Mouse (Mus musculus): ENCODE results near the gene Hormad1.
"Not testable (repeated sequence)": the region's sequence is repeated elsewhere in the genome, so short reads cannot be mapped to it uniquely, and the experiment has no call there.

Gene Hormad1

DNA sequence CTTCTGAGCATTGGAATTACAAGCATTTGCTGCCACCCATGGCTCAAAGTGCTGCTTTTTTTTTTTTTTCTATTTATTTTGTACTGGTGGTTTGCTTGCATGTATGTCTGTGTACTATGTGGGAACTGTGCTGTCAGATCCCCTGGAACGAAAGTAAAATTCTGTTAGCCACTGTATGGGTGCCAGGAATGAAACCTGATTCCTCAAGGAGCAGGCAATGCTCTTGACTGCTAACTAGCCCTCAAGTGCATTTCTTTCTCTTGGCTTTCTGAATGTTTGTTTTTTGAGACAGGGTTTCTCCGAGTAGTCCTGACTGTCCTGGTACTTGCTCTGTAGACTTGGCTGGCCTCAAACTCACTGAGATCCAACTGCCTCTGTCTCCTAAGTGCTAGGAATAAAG lies 2.3 kb downstream of the Hormad1 start:
- DNase-seq (ENCODE audit: low read depth) = no peak

DNA sequence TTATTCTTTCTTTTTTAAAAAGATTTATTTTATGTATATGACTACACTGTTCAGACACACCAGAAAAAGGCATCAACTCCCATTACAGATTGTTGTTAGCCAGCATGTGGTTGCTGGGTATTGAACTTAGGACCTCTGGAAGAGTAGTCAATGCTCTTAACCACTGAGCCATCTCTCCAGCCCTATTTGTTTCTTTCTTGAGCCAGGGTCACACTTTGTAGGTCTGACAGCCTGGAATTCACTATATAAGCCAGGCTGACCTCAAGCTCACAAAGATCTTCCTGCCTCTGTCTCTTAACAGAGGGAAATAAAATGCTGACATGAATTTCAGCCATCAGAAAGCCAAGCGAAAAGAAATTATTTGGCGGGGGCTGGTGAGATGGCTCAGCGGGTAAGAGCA lies 10.1 kb downstream of the Hormad1 start:
- no peak for DNase-seq (ENCODE audit: low read depth)

DNA sequence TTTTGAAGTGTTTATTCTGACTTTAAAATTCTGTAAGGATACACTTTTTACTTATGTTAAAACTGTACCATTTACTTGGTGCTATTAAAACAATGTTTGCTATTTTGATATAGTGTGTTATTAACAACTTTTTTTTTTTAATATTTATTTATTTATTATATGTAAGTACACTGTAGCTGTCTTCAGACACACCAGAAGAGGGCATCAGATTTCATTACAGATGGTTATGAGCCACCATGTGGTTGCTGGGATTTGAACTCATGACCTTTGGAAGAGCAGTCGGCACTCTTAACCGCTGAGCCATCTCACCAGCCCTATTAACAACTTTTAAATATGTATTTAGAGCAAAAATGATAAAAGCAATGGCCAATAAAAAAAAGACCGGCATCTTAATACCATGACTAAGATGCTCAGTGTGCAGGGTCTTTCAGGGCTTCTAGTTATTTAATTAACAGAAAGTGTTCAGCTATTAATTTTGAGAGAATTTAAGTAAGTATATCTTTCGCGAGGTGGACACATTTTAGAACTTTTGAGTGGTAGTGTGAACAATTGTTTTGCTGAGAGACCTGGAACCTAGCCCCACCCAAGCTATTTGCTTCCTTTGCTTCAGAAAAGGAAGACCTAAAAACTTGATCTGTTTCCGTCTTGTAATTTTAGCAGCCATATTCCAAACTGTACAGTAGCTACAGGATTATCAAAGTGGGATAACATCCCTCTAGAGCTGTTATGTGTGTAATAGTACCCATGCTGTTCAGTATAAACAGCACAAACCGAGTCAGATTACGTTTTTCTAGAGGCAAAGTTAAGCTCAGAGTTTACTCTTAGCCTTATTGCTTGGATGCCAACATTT lies 28.5 kb downstream of the Hormad1 start:
- no peak for DNase-seq (ENCODE audit: low read depth)

DNA sequence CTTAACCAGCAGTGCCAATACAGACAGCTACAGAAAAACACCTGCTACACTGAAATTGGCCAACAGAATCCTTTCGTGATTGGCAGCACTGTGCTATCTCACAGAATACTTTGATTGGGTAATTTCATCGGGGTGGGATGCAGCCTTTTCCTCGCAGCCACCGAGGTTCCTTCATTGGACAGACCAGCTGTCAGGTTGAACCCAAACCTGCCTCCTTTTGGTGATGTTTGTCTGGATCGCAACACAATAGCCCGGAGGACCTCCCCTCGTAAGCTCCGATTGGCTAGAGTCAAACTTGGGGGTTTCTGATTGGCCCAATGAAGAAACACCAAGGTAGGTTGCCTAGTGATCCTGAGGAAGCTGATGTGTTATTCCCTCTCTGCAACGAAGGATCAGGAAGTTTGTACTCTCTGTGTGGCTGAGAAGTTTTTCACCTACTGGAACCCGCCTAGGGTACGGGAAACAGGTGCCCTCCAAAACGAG lies 29.2 kb downstream of the Hormad1 start, which contains the start of gene Golph3l:
Gene Golph3l, plus strand, starts transcription at position 331 of the 483 bp plus-strand sequence.
- DNase-seq (ENCODE audit: low read depth) = peak; percentile 93

DNA sequence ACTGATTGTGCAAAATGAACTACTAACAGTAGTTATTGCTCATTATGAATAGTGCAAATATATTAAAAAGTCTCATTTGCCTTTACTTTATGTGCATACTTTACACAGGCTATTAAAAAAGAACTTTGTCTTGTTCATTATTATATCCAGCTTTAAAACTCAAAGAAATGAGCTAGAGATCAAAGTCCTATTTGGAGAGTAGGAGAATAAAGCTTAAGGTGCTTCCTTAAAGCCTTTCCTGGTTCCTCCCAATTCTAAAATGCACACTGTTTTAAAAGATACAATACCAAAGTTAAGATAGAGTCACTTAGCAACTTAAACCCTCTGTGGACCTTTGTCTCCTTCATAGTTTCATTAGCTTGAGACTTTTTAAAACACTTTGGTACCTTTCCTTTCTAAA lies 39.3 kb downstream of the Hormad1 start:
- no peak for DNase-seq (ENCODE audit: low read depth)

DNA sequence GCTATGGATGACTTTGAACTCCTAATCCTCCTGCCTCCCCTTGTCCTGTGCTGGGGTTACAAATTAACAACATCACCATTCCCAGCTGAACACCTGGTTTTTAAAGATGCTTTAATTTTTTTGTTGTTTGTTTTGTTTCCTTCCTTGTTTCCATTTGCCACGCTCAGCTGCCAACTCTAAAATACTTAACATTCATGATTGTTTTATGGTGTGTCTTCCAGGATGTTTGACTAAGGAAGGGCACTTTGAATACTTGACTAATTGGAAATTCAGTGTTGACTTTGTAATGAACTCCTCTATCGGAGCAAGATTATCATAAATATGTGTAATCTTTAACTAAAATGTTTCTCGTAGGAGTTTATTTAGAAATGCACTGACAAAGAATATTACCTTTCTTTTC lies 41.8 kb downstream of the Hormad1 start:
- no peak for DNase-seq (ENCODE audit: low read depth)

DNA sequence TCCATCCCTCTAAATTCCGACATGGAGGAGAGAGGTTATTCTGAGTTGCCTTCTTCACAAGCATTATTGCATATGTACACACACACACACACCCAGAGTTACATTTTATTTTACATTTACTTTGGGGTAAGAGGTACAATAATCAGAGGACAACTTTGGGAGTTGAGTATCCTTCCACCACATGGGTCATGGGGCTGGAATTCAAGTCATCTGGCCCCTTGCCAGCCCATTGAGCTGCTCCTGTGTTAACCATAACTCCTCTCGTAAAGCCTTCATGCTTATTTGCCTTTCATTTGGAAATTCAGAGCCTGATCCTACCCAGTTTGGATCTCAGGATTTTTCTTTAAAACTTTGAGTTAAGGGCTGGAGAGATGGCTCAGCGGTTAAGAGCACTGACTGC lies 46.6 kb downstream of the Hormad1 start:
- DNase-seq (ENCODE audit: low read depth) = no peak

DNA sequence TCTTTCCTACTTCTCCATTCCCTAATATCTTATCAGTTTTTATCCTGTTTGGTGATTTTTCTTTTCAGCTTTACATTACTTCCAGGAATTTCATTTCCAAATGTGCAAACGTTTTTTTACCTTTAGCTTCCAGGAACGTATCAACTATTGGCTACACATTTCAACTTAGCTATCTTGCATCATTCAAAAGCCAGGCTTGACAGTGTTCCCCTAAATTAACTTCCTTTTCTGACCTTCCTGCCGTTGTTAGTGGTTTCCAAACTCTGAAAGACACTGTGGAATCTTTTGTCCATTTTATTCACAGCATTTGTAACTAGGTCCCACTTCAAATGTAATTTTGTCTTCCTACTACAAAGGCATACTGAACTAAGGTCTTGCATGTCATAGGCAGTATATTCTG lies 49.7 kb downstream of the Hormad1 start:
- DNase-seq (ENCODE audit: low read depth) = no peak

DNA sequence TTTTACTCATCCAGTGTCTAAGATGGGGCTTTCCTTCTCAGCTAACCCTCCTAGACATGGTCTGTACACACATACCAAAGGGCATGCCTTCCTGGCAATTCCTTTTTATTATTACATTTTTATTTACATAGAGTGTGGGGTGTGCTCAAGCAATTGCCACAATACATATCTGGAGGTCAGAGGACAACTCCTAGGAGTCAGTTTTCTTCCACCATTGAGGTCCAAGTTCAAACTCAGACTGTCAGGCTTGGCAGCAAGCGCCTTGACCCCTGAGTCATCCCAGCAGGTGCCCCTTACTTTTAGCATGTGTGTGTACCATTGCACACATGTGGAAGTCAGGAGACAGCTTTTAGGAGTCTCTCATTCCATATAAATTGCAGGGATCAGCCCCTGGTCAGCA lies 54.5 kb downstream of the Hormad1 start:
- no peak for DNase-seq (ENCODE audit: low read depth)

DNA sequence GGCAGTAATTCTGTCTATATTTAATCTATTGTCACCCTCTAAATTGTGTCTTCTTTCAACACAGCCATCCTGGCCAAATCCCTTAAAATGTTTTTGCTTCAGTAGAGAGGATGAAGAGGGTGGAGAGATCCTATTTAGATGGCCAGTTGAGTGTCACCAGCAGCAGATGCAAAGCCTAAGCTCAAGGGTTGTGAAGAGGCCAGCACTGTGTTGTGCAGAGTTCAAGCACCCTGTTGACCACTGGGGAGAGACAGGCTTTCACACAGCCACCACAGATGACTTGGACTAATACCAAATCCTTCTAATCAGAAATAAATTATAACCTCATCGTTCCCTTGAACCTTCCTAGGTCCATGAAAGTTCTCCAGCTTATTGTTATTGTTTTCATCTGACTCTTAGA lies 59.0 kb downstream of the Hormad1 start:
- no peak for DNase-seq (ENCODE audit: low read depth)

DNA sequence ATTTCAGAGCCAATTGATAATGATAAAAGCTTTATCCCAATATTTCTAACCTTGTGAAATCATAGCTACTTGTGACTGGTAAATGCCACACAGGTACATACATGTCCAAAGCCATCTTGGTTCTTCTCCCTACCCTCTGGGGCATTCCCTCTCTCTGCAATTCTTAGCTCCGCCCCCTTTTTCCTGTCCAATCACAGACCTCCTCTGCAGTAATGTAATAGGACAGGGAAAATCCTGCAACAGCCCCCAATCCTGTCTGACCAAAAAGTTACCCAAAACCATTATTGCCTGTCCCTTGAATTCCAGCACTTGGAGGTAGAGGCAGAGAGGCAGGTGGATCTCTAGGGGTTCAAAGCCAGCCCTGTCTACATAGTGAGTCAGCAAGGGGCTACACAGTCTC lies 61.8 kb downstream of the Hormad1 start:
- DNase-seq (ENCODE audit: low read depth) = no peak

DNA sequence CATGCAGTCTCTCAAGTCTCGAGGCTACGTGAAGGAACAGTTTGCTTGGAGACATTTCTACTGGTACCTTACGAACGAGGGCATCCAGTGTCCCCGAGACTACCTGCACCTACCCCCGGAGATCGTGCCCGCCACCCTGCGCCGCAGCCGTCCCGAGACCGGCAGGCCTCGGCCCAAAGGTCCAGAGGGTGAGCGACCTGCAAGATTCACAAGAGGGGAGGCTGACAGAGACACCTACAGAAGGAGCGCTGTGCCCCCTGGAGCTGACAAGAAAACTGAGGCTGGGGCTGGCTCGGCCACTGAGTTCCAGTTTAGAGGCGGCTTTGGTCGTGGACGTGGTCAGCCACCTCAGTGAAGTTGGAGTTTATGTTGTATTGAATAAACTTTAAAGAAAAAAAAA lies 62.9 kb downstream of the Hormad1 start:
- not testable (repeated sequence) for DNase-seq (ENCODE audit: low read depth)

DNA sequence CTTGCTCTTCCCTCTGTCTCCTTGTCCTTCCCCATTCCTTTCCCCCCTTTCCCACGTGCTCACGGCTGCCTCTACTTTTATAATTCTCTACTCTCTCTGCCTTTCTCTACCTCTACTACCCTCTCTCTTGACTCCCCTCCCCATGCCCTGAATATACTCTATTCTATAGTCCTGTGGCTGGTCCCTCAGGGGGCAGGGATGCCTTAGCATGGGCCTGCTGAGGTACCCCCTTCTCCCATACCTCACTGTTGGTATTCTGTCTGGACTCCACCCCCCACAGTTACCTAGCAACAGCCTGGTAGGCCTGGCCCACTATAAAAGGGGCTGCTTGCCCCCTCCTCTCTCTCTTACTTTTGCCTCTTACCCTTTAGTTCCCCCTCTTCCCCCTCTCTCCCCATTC lies 64.1 kb downstream of the Hormad1 start:
- no peak for DNase-seq (ENCODE audit: low read depth)

DNA sequence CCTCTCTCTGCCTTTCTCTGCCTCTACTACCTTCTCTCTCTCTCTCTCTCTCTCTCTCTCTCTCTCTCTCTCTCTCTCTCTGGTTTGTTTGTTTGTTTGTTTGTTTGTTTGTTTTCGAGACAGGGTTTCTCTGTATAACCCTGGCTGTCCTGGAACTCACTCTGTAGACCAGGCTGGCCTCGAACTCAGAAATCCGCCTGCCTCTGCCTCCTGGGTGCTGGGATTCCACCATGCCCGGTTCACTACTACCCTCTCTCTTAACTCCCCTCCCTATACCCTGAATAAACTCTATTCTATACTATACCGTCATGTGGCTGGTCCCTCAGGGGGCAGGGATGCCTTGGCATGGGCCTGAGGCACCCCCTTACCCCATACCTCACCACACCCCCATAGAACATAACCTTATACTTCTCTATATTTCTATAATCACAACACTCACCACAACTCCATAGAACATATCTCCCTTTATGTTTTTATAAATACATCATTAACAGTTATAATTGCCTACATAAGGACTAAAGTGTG lies 64.6 kb downstream of the Hormad1 start:
- DNase-seq (ENCODE audit: low read depth) = not testable (repeated sequence)

DNA sequence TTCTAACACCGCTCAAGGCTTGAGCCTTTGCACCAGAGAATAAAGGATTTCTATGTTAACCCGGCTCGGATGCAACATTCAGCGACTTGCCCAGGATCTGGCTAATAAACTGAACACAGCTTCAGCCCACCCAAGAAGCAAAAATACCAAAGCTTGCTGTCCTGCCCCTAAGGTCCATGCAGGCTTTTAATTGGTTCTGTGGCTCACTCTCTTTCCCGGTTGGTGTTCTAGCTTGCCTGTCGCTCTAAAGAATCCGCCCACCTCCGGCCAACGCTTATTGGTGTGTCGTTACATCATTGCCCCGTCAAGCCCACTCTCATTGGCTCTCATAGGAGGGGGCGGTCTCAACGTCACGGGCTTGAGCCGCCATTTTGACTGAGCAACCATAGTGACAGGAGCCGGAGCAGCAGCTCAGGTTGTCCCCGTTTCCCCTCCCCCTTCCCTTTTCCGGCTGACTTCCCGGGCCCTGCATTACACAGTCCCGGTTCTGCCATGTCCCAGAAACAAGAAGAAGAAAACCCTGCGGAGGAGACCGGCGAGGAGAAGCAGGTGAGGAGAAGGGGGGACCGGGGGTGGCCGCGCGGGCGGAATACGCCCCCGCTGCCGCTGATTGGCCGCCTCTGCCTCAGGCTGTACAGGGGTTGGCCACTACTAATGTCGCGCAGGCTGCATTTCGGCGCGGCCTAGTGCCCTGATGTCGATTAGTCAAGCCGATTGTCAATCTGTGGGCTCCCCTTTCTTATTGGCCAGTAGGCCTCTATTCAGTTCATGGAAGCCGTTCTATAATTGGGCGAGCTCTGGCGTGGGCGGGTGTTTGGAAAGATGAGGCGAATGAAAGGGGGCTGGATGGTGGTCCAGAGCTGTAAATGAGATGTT lies 65.4 kb downstream of the Hormad1 start, which contains the start of gene Ensa:
Gene Ensa, plus strand, starts transcription at position 366 of the 876 bp plus-strand sequence.
- peak; percentile 99 for DNase-seq (ENCODE audit: low read depth)

DNA sequence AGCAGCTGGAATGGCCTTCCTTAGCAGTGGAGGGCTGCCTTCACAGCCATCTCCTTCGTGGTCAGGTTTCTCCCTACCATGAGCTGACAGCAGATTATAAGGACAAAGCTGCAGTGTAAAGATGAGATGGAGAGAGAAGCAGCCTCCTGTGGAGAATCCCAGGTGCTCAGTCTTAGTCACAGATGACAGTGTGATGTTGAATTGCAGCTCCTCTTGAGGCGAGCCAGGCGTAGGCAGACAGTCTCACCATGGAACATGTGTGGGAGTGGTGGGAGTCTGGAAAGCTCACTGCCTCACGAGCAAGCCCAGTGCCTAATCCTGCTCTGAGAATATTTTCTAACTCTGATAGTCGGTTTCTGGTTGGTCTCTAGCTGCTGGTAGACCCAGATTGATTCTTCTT lies 68.3 kb downstream of the Hormad1 start:
- DNase-seq (ENCODE audit: low read depth) = no peak

DNA sequence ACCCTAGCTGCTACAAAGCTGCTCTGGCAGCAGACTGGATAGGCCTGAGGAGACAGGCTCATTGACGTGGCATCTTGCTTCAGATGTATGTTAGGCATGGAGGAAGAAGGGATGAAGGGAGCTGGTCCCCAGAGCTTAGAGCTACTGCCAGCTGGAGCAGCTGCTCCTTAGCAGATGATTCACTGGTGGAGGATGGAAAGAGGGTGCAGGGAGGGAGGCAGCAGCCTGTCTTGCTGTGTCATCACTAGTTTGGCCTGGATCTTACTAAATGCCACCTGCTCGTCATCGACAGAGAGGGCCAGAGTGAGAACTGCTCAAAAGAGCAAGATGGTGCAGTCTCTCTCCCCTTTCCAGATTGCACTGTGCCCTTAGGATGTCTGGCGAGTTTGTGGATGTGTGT lies 70.3 kb downstream of the Hormad1 start:
- DNase-seq (ENCODE audit: low read depth) = no peak

DNA sequence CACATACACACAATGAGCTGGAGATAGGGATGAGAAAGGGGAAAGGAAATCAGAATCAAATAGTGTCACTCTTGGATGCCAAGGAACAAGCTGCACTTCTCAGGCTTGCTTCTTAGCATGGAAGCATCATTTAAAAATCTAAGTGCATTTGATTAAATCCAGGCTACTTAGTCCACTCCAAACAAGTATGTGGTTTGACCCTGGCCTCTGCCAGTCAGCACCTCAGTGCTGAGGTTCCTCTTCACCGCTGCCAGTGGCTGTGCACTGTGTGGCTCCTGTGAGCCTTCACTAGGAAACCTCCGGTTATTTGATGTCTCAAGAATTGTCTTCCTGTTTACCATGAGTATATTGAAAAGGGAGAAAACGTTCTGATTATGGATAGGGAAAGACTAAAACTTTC lies 71.4 kb downstream of the Hormad1 start:
- no peak for DNase-seq (ENCODE audit: low read depth)

DNA sequence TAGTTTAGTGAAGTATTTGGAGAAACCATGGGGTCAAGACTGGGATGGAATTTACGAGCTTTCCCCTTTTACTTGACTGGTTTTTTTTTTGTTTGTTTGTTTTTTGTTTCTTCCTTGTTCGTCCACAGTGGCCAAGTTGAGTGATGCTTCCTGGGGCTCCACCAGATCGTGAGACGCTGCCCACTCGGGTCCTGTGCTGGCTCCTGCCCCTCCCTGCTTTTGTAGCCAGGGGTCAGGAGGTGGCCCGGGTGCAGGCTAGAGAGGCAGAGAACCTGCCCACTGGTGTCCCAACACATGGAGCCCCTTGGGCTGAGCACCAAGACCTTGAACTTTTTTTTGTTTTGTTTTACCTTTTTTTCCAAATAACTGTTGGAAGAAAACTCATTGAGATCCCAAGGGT lies 71.8 kb downstream of the Hormad1 start:
- DNase-seq (ENCODE audit: low read depth) = no peak

DNA sequence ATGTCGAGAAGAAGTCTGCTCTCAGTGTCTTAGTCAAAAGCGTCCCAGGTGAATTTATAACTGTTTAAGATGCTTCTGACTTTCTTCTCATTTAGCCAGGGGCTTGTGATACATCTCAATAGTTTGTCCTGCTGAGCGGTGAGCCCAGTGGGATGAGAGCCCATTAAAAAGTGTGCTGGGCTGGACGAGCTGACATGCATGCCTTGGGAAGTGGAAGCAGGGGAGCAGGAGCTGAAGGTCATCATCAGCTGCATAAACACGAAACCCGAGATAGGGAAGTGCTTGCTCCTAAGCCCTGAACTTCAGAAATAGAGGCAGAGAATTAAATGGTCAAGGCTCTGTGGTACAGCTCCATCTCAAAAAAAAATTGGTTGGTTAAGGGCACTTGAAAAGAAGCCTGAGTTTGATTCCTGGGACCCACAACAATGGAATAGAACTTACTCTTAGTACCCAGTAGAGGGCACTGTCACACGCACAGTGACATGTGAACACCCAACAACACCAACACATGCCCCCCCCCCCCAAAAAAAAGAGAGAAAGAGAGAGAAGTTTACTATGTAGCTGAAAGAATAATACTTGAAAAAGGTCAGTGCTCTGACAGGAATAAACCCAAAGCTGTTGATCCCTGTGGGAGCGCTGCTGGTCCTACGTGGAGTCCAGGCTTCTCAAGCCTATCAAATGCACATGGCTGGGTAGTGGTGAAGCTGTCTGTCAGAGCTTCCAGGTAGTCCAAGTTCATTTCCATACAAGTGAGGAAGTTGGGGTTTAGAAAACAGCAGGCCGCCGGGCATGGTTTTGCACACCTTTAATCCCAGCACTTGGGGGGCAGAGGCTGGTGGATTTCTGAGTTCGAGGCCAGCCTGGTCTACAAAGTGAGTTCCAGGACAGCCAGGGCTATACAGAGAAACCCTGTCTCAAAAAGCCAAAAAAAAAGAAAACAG lies 73.4 kb downstream of the Hormad1 start:
- no peak for DNase-seq (ENCODE audit: low read depth)

DNA sequence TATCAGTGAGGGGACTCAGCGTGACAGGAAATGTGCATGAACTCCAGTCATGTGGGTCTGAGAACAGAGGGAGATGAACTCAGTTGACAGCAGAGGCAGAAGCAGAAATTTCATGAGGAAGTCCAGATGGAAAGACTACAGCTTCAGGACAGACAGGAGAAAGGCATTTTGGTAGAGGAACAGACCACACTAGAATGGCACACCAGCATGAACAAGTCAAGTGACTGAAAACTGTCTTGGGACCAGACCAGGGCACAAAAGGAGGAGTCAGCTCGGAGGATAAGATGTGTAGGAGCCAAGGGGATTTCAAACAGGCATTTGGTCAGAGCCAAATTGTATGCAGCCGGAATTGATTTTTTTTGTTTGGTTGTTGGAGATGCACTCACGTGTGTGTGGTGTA lies 76.2 kb downstream of the Hormad1 start:
- DNase-seq (ENCODE audit: low read depth) = no peak

DNA sequence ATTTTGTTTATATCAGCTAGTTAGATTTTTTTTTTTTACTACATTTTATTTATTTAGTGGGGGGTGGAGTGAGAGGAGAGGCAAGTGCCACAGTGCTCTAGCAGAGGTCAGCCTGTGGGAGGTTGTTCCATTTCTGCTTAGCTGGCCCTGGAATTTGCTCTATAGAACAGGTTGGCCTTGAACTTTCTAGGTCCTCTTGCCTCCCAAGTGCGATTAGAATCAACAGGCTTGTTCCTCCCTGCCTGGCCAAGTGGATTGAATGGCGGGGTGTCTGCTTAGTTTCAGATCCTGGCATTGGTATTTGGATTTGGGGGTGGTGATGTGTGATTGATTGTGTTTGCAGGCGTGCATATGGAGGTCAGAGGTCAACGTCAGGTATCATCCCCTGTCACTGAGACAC lies 76.6 kb downstream of the Hormad1 start:
- DNase-seq (ENCODE audit: low read depth) = no peak

Data from c-Kit-positive CD71-negative TER-119-negative erythroid progenitor cells, embryonic 14.5 days (primary cell).